21 mouse cellular contexts compared by ENCODE assay signal in the genomic region with DNA sequence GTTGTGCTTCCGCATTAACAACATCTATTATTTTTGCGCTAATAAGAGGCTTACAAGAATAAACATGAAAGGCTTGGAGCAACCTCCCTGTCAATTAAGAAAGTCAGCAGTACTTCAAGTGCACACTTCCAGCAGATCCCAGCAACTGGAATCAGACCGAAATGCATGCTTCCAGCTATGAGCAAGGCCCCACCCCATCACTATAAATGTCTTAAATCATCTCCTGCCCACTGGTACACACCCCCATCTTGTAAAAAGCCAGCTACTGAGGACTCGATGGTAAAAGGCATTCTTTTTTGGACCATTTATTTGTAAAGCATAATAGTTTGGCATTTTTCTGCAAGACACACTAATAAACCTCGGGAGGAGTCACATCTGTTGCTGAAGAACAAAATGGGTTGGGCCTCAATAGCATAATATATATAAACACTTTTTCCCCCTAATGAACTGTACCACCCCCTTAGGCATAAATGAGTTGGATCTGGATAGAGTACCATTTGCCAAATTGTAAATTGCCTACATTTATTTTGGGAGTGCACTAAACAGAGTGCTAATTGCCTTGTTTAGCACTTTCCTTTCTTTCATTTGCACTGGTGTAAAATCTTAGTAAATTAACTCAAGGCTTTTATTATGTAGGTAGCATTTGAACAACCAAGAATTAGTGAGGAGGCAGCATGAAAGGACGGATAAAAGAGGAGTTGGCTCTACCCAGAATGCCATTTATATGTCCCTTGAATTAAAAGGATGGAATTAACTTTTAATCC.
"Had no signal": no experiment of that assay in that cellular context is flagged by ENCODE, and none has a peak within 500 bp of the region (broad histone marks: within the 10 kb centered on the region; RNA-seq: fewer than 3 reads in every experiment).

No protein-coding gene starts in this region.

- ATAC-seq: liver, embryonic 12.5 days; midbrain, embryonic 13.5 days; midbrain, embryonic 16.5 days had no signal

- H3K4me2 ChIP-seq: kidney, embryonic 15.5 days; limb, embryonic 13.5 days; liver, embryonic 12.5 days; liver, embryonic 15.5 days; midbrain, embryonic 13.5 days; neural tube, embryonic 13.5 days had no signal

- H3K4me3 ChIP-seq: kidney, embryonic 15.5 days; limb, embryonic 13.5 days; liver, embryonic 12.5 days; liver, embryonic 15.5 days; midbrain, embryonic 13.5 days; myocyte; neural tube, embryonic 13.5 days had no signal

- H3K36me3 ChIP-seq: kidney, embryonic 15.5 days; limb, embryonic 13.5 days; liver, embryonic 12.5 days; liver, embryonic 15.5 days; midbrain, embryonic 13.5 days; neural tube, embryonic 13.5 days had no signal

- H3K27me3 ChIP-seq: kidney, embryonic 15.5 days; liver, embryonic 12.5 days; liver, embryonic 15.5 days had no signal

- H3K9ac ChIP-seq: kidney, embryonic 15.5 days; limb, embryonic 13.5 days; liver, embryonic 12.5 days; liver, embryonic 15.5 days; midbrain, embryonic 13.5 days; neural tube, embryonic 13.5 days had no signal

- H3K9me3 ChIP-seq: kidney, embryonic 15.5 days; limb, embryonic 13.5 days; liver, embryonic 12.5 days; liver, embryonic 15.5 days; midbrain, embryonic 13.5 days; neural tube, embryonic 13.5 days had no signal

- DNase-seq: kidney, adult 11 months; kidney, adult 8-10 months; kidney, postnatal 10 days; kidney, postnatal 36 days; liver; lung, adult 18-20 months; lung, postnatal 14 days; lung, postnatal 4 days; retina, postnatal 1 day; right cerebral cortex, postnatal 25 days; spleen, adult 18-20 months; thymus, adult 18-20 months; thymus, postnatal 36 days had no signal

- H3K27ac ChIP-seq: kidney, embryonic 15.5 days; limb, embryonic 13.5 days; liver, embryonic 12.5 days; liver, embryonic 15.5 days; midbrain, embryonic 13.5 days; neural tube, embryonic 13.5 days had no signal

- H3K4me1 ChIP-seq: liver, embryonic 12.5 days; liver, embryonic 15.5 days had no signal
